Comparison of ENCODE assay signal across 8 mouse cellular contexts in genomic region chr2:155356971-155357591, GRCm38 (mm10). TPM values are rescaled to one million over a fixed set of nuclear protein-coding genes. Genes with fewer than 3 reads are reported as not detected.
A peak's percentile ranks its signal among the peaks of the same experiment; 100 is the strongest.
DNase-seq lines count a peak whose midpoint lies in the region; ATAC-seq and TF ChIP-seq lines count a peak whose summit lies in the region.

TSS of gene Pigu (minus strand) at chr2:155357430.

- H3K9ac ChIP-seq in kidney, embryonic 14.5 days (ENCODE audit: low read depth, low read length), result peak within 1 kb of the TSS; percentile 78
- peak within 1 kb of the TSS; percentile 63 for H3K9ac ChIP-seq in limb, embryonic 15.5 days

- H3K36me3 ChIP-seq in kidney, embryonic 14.5 days (ENCODE audit: control insufficient read depth, insufficient read depth, low read length), result no peaks in the 10 kb centered on the region
- H3K36me3 ChIP-seq in limb, embryonic 15.5 days, result no peaks in the 10 kb centered on the region

- peak within 1 kb of the TSS; percentile 74 for H3K4me2 ChIP-seq in kidney, embryonic 14.5 days (replicated peaks; ENCODE audit: low read depth, low read length)
- H3K4me2 ChIP-seq in limb, embryonic 15.5 days, result peak within 1 kb of the TSS; percentile 79

- TF ChIP-seq CTCF in bone marrow macrophage, adult 2 months (IDR thresholded peaks at IDR 0.05; ENCODE audit: low read depth, low read length), result no peak
- TF ChIP-seq CTCF in embryonic fibroblast, embryonic 13.5 days (IDR thresholded peaks at IDR 0.05; ENCODE audit: borderline replicate concordance, insufficient read depth, low read length), result no peak

- TF ChIP-seq POLR2A in bone marrow macrophage, adult 2 months (IDR thresholded peaks at IDR 0.05; ENCODE audit: borderline replicate concordance, low read depth, low read length), result no peak
- peak; percentile 81 for TF ChIP-seq POLR2A in embryonic fibroblast, embryonic 13.5 days (IDR thresholded peaks at IDR 0.05; ENCODE audit: low read depth, low read length)

- WGBS in kidney, embryonic 14.5 days, result under 1% methylated on average over 38 of the region's 38 CpGs
- WGBS in limb, embryonic 15.5 days, result under 1% methylated on average over 38 of the region's 38 CpGs

- H3K27ac ChIP-seq in bone marrow macrophage, adult 2 months (ENCODE audit: insufficient read depth, low read depth, low read length), result no peak within 1 kb of the TSS
- H3K27ac ChIP-seq in embryonic fibroblast, embryonic 13.5 days (ENCODE audit: insufficient read depth, low read length), result no peak within 1 kb of the TSS
- peak within 1 kb of the TSS; percentile 71 for H3K27ac ChIP-seq in kidney, embryonic 14.5 days (ENCODE audit: low read depth, low read length)
- H3K27ac ChIP-seq in limb, embryonic 15.5 days, result peak within 1 kb of the TSS; percentile 72

- no peaks in the 10 kb centered on the region for H3K9me3 ChIP-seq in kidney, embryonic 14.5 days (ENCODE audit: control insufficient read depth, low read length)
- H3K9me3 ChIP-seq in limb, embryonic 15.5 days, result no peaks in the 10 kb centered on the region

- H3K4me1 ChIP-seq in bone marrow macrophage, adult 2 months (ENCODE audit: control insufficient read depth, insufficient read depth, low read length), result peaks cover 8% of the 10 kb centered on the region
- H3K4me1 ChIP-seq in embryonic fibroblast, embryonic 13.5 days (ENCODE audit: control insufficient read depth, insufficient read depth, low read length), result no peaks in the 10 kb centered on the region; the same call in 1 of the 2 replicates
- H3K4me1 ChIP-seq in kidney, embryonic 14.5 days (ENCODE audit: control insufficient read depth, insufficient read depth, low read length), result peaks cover 7% of the 10 kb centered on the region; the same call in 1 of the 2 replicates
- H3K4me1 ChIP-seq in limb, embryonic 15.5 days, result peaks cover 10% of the 10 kb centered on the region

- H3K4me3 ChIP-seq in bone marrow macrophage, adult 2 months (ENCODE audit: insufficient read depth, low read length), result peak within 1 kb of the TSS; percentile 87
- peak within 1 kb of the TSS; percentile 78 for H3K4me3 ChIP-seq in embryonic fibroblast, embryonic 13.5 days (ENCODE audit: insufficient read depth, low read length)
- peak within 1 kb of the TSS; percentile 94 for H3K4me3 ChIP-seq in kidney, embryonic 14.5 days (ENCODE audit: low read length)
- peak within 1 kb of the TSS; percentile 84 for H3K4me3 ChIP-seq in limb, embryonic 15.5 days

- no peaks in the 10 kb centered on the region for H3K27me3 ChIP-seq in kidney, embryonic 14.5 days (ENCODE audit: control insufficient read depth, insufficient read depth, low read length)
- no peaks in the 10 kb centered on the region for H3K27me3 ChIP-seq in limb, embryonic 15.5 days

- DNase-seq in A20 (ENCODE audit: low read depth, low spot score), result peak; percentile 93
- DNase-seq in heart, adult 9 months (ENCODE audit: low spot score in 2 of 2), result peak; percentile 88 to 93
- peak; percentile 78 to 81 for DNase-seq in monocyte, adult 2 months (ENCODE audit: low read depth in 1 of 2, low spot score in 2 of 2)
- DNase-seq in spleen, postnatal 36 days (ENCODE audit: low spot score in 2 of 2), result peak; percentile 92 to 96

- ATAC-seq in kidney, embryonic 14.5 days (ENCODE audit: low FRiP score, low TSS enrichment), result peak; percentile 98
- peak; percentile 98 for ATAC-seq in limb, embryonic 15.5 days (ENCODE audit: insufficient number of reproducible peaks, low FRiP score, low TSS enrichment, low read depth)

RNA-seq across cellular contexts. Expression of gene Pigu, which starts in this region (rescaled TPM):
- polyA plus RNA-seq in bone marrow macrophage, adult 2 months (2012; ENCODE audit: insufficient read depth, insufficient read length, missing spikeins), result 36.7 and 41.7 TPM in 2 replicates
- polyA plus RNA-seq in embryonic fibroblast, embryonic 13.5 days (2011; ENCODE audit: insufficient read length, low read depth, missing spikeins), result 40.6 and 43.9 TPM in 2 replicates
- 66.8 and 73.3 TPM in 2 replicates for polyA plus RNA-seq in kidney, embryonic 14.5 days (2014; fragmentation: Nextera tagmentation; extraction: Ambion mirVana)
- 41.7 and 45.5 TPM in 2 replicates for polyA plus RNA-seq in limb, embryonic 15.5 days (2015; fragmentation: Nextera tagmentation; extraction: Ambion mirVana)

Comparison
In these comparisons a context has a peak if more than half of its experiments do, and no peak if none do; other contexts are left out.
1. H3K27ac ChIP-seq: peak in kidney, embryonic 14.5 days (single experiment) and limb, embryonic 15.5 days (single experiment); none in bone marrow macrophage, adult 2 months (single experiment) and embryonic fibroblast, embryonic 13.5 days (single experiment).
2. Peak in every context shown above with its lines, with median percentiles within 50 percentile points of each other: DNase-seq and H3K4me3 ChIP-seq.